Mouse (Mus musculus) bone marrow macrophage, adult 2 months (primary cell): Measurements from ENCODE around the gene Dmrt3.

ENCODE experiments used
- CTCF ChIP-seq: IDR thresholded peaks from 2 replicates; pipeline ENCODE4 v1.5.1; 2012; ENCODE audit warnings: low read depth, mild to moderate bottlenecking, low read length, moderate library complexity
- POLR2A ChIP-seq: IDR thresholded peaks from 2 replicates; pipeline ENCODE4 v1.6.1; 2012; ENCODE audit warnings: mild to moderate bottlenecking, low read depth, low read length, borderline replicate concordance

GRCm38 (mm10) chr19:25579440-25579839 lies 30.7 kb upstream of the Dmrt3 start:
- TF ChIP-seq CTCF (no peak), POLR2A (no peak)
